Mouse (Mus musculus) heart, postnatal 4 days (tissue): ENCODE results near the gene Apcs. TPM values are rescaled to one million over a fixed set of nuclear protein-coding genes. Genes with fewer than 3 reads are reported as not detected.

ENCODE experiments used
- DNase-seq: peaks from one replicate; pipeline ENCODE4 v3.0.0; 2021
- total RNA-seq, 2 experiments: library from RNA; stranded (reverse); gene quantifications; 2 replicates each; pipeline ENCODE4 v1.2.3; 2021

Gene Apcs
- not detected for total RNA-seq

- no peak for DNase-seq
Measured at GRCm38 (mm10) chr1:172894777-172895357, at the start of gene Apcs. Gene Apcs (minus strand): TSS chr1:172895041.

- DNase-seq = no peak
Measured at GRCm38 (mm10) chr1:172932197-172932596, 37.4 kb upstream of the Apcs start.

GRCm38 (mm10) chr1:172918450-172918849, 23.6 kb upstream of the Apcs start:
- DNase-seq = no peak

- no peak for DNase-seq
Measured at GRCm38 (mm10) chr1:172917115-172917514, 22.3 kb upstream of the Apcs start.

- no peak for DNase-seq
Measured at GRCm38 (mm10) chr1:172903313-172903712, 8.5 kb upstream of the Apcs start.

- DNase-seq = no peak
Measured at GRCm38 (mm10) chr1:172895435-172895834, 594 bp upstream of the Apcs start.

GRCm38 (mm10) chr1:172876675-172877074, 18.2 kb downstream of the Apcs start:
- DNase-seq = no peak

GRCm38 (mm10) chr1:172875265-172875664, 19.6 kb downstream of the Apcs start:
- no peak for DNase-seq

- DNase-seq = no peak
Measured at GRCm38 (mm10) chr1:172848171-172848570, 46.7 kb downstream of the Apcs start.

GRCm38 (mm10) chr1:172847044-172847761, 47.6 kb downstream of the Apcs start:
- no peak for DNase-seq

Other genes with a start within 250 kb of the Apcs start
- not detected for gene Crp, start 197.0 kb downstream of the Apcs start, total RNA-seq
- gene Olfr16, start 55.4 kb upstream of the Apcs start, total RNA-seq = not detected
- gene Olfr1408, start 242.3 kb upstream of the Apcs start, total RNA-seq = not detected